Mouse (Mus musculus): ENCODE results near the gene Hist3h2ba. TPM values are rescaled to one million over a fixed set of nuclear protein-coding genes. Genes with fewer than 3 reads are reported as not detected.

Hist3h2ba gene
- 12.6 and 31.7 TPM in 2 replicates for polyA plus RNA-seq (2015; fragmentation: Nextera tagmentation; extraction: Ambion mirVana)

DNA sequence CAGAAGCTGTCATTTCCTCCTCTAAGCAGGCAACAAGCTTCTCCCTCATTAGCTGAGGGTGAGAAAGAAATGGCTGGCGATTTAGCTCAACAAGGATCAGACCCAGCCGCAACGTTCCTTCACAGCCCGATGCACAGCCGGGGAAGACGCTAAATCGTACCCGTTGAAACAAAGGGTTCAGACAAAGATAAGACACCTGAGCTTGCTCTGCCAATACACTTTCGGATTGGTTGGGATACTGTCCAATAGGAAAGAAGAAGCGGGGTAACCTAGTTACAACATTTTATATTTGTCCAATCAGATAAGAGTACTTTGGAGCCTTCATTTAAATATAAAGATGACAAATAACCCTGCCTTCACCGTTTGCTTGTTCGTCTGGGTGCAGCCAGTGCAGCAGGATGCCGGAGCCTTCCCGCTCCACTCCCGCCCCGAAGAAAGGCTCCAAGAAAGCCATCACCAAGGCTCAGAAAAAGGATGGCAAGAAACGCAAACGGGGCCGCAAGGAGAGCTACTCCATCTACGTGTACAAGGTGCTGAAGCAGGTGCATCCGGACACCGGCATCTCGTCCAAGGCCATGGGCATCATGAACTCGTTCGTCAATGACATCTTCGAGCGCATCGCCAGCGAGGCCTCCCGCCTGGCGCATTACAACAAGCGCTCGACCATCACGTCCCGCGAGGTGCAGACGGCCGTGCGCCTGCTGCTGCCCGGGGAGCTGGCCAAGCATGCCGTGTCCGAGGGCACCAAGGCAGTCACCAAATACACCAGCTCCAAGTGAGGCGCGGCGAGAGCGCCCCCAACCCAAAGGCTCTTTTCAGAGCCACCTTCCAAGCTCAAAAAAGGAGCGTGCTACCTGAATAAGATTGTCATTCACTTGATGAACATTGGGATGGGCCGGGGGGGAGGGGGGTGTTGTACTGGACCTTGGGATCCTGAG, at the start of gene Hist3h2ba:
Hist3h2ba (plus strand) TSS at position 379 of the 938 bp plus-strand sequence.
- peak within 1 kb of the TSS; percentile 29; the same call in 1 of the 2 replicates for H3K9ac ChIP-seq
- peak; percentile 84 for ATAC-seq (ENCODE audit: insufficient number of reproducible peaks, low FRiP score, low TSS enrichment, low read depth)
- WGBS = under 1% methylated on average over 48 of the region's 48 CpGs

GRCm38 (mm10) chr11:58901080-58901479, 47.6 kb upstream of the Hist3h2ba start:
- Histone ChIP-seq H3K36me3 (peaks cover 48% of the 10 kb centered on the region), H3K9ac (no peak overlapping the region)

More for the DNA sequence above, at the start of gene Hist3h2ba:
- H3K4me1 ChIP-seq = peaks cover 22% of the 10 kb centered on the region
- H3K36me3 ChIP-seq = no peaks in the 10 kb centered on the region
- H3K4me2 ChIP-seq = peak within 1 kb of the TSS; percentile 69
- peak within 1 kb of the TSS; percentile 88 for H3K27ac ChIP-seq
- no peaks in the 10 kb centered on the region for H3K9me3 ChIP-seq
- peaks cover 11% of the 10 kb centered on the region for H3K27me3 ChIP-seq
- peak within 1 kb of the TSS; percentile 45 for H3K4me3 ChIP-seq

GRCm38 (mm10) chr11:58903511-58904409, 45.0 kb upstream of the Hist3h2ba start, which contains the start of gene Zfp39:
Gene Zfp39, minus strand, starts transcription at chr11:58904225.
- no peaks in the 10 kb centered on the region for H3K9me3 ChIP-seq
- ATAC-seq (ENCODE audit: insufficient number of reproducible peaks, low FRiP score, low TSS enrichment, low read depth) = peak; percentile 97
- H3K27ac ChIP-seq = peak within 1 kb of the TSS; percentile 92
- peak within 1 kb of the TSS; percentile 77 for H3K9ac ChIP-seq
- peaks cover 27% of the 10 kb centered on the region for H3K36me3 ChIP-seq
- peak within 1 kb of the TSS; percentile 80 for H3K4me3 ChIP-seq
- peak within 1 kb of the TSS; percentile 76 for H3K4me2 ChIP-seq
- WGBS = under 1% methylated on average over 40 of the region's 40 CpGs
- no peaks in the 10 kb centered on the region for H3K27me3 ChIP-seq
- H3K4me1 ChIP-seq = peaks cover 16% of the 10 kb centered on the region; the same call in 1 of the 2 replicates

More at GRCm38 (mm10) chr11:58901080-58901479, 47.6 kb upstream of the Hist3h2ba start:
- H3K4me2 ChIP-seq = no peak overlapping the region
- H3K9me3 ChIP-seq = no peaks in the 10 kb centered on the region
- H3K27ac ChIP-seq = no peak overlapping the region
- no peaks in the 10 kb centered on the region for H3K27me3 ChIP-seq
- peaks cover 16% of the 10 kb centered on the region; the same call in 1 of the 2 replicates for H3K4me1 ChIP-seq
- no peak overlapping the region for H3K4me3 ChIP-seq
- no peak for ATAC-seq (ENCODE audit: insufficient number of reproducible peaks, low FRiP score, low TSS enrichment, low read depth)

- ATAC-seq (ENCODE audit: insufficient number of reproducible peaks, low FRiP score, low TSS enrichment, low read depth) = peak; percentile 7; the same call in 1 of the 2 replicates
- Histone ChIP-seq H3K4me1 (peaks cover 16% of the 10 kb centered on the region; the same call in 1 of the 2 replicates), H3K4me3 (peak overlapping the region; percentile 80), H3K9me3 (no peaks in the 10 kb centered on the region), H3K9ac (0 out of 2 replicates have a peak overlapping the region, but pooled peaks have one; percentile 44), H3K27me3 (no peaks in the 10 kb centered on the region), H3K36me3 (peaks cover 21% of the 10 kb centered on the region), H3K4me2 (peak overlapping the region; percentile 76), H3K27ac (peak overlapping the region; percentile 92)
- WGBS = 2% methylated on average over 8 of the region's 8 CpGs
Measured at GRCm38 (mm10) chr11:58904410-58904718, 44.4 kb upstream of the Hist3h2ba start.

DNA sequence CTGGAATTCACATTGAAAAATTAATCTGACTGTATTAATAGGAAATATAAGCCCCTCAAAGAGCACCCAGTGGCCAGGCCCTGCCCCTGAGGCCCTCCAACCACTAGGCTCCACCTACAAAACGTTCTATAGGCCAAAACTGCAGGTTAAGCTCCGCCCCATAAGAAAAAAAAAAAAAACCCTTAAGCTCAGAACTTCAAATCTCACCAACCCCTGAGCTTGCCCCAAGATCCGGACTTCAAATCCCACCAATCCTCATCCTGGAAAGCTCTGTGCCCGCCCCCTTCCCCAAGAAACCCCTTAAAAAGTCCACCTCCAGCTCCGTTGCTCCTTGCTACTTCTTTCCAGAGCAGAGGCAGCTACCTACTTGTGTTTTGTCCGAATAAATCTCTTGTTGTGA, 43.9 kb upstream of the Hist3h2ba start:
- Histone ChIP-seq H3K27me3 (no peaks in the 10 kb centered on the region), H3K4me3 (no peak overlapping the region), H3K27ac (peak overlapping the region; percentile 92; the same call in 1 of the 2 replicates), H3K9me3 (no peaks in the 10 kb centered on the region), H3K4me2 (peak overlapping the region; percentile 76; the same call in 1 of the 2 replicates), H3K36me3 (peaks cover 20% of the 10 kb centered on the region), H3K9ac (no peak overlapping the region), H3K4me1 (peaks cover 16% of the 10 kb centered on the region; the same call in 1 of the 2 replicates)
- WGBS = 55% methylated on average over 6 of the region's 6 CpGs
- ATAC-seq (ENCODE audit: insufficient number of reproducible peaks, low FRiP score, low TSS enrichment, low read depth) = no peak

GRCm38 (mm10) chr11:58913776-58914175, 34.9 kb upstream of the Hist3h2ba start:
- no peak for ATAC-seq (ENCODE audit: insufficient number of reproducible peaks, low FRiP score, low TSS enrichment, low read depth)
- Histone ChIP-seq H3K36me3 (no peaks in the 10 kb centered on the region), H3K9ac (no peak overlapping the region), H3K27me3 (no peaks in the 10 kb centered on the region), H3K4me3 (no peak overlapping the region; the same call in 1 of the 2 replicates), H3K4me1 (peaks cover 3% of the 10 kb centered on the region; the same call in 1 of the 2 replicates), H3K9me3 (no peaks in the 10 kb centered on the region), H3K27ac (no peak overlapping the region), H3K4me2 (no peak overlapping the region; the same call in 1 of the 2 replicates)
- WGBS = 80% methylated on average over 1 of the region's 1 CpGs

DNA sequence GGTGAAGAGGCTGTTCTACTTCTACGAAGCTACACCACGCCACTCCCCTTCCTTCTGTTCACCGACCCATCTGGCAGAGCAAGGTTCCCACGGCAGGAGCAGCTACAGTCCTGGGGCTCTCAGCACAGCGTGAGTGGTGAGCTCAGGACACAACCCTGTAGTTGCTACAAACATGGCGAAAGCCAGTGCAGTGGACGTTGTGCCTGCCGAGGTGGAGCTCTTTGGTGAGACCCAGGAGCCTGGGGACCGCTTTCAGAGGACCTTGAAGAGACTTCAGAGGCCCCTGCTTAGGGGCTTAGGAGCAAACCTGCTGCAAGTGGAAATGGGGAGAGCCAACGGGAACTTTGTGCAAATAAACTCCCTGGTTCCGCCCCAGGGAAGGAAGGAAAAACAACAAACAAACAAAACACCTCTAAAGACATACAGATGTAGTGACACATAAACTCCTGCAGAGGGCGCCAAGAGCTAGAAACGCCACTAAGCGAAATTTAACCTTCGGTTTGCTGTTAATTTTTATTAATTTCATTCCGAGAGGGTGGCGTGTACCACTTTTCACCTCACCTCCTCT, 34.2 kb upstream of the Hist3h2ba start:
- no peak for ATAC-seq (ENCODE audit: insufficient number of reproducible peaks, low FRiP score, low TSS enrichment, low read depth)

GRCm38 (mm10) chr11:58916879-58917744, 31.6 kb upstream of the Hist3h2ba start:
- Histone ChIP-seq H3K9me3 (no peaks in the 10 kb centered on the region), H3K4me2 (no peak overlapping the region), H3K27ac (no peak overlapping the region), H3K27me3 (no peaks in the 10 kb centered on the region), H3K36me3 (no peaks in the 10 kb centered on the region), H3K4me1 (peaks cover 3% of the 10 kb centered on the region; the same call in 1 of the 2 replicates), H3K4me3 (no peak overlapping the region), H3K9ac (no peak overlapping the region)
- ATAC-seq (ENCODE audit: insufficient number of reproducible peaks, low FRiP score, low TSS enrichment, low read depth) = no peak
- 55% methylated on average over 14 of the region's 14 CpGs for WGBS

More for the DNA sequence above, 34.2 kb upstream of the Hist3h2ba start:
- H3K36me3 ChIP-seq = no peaks in the 10 kb centered on the region
- H3K9ac ChIP-seq = peak overlapping the region; percentile 35; the same call in 1 of the 2 replicates
- H3K4me3 ChIP-seq = peak overlapping the region; percentile 37
- H3K27me3 ChIP-seq = no peaks in the 10 kb centered on the region
- H3K4me2 ChIP-seq = peak overlapping the region; percentile 72
- whole genome bisulfite sequencing = 13% methylated on average over 17 of the region's 17 CpGs
- H3K27ac ChIP-seq = no peak overlapping the region
- H3K4me1 ChIP-seq = peaks cover 3% of the 10 kb centered on the region; the same call in 1 of the 2 replicates
- H3K9me3 ChIP-seq = no peaks in the 10 kb centered on the region

DNA sequence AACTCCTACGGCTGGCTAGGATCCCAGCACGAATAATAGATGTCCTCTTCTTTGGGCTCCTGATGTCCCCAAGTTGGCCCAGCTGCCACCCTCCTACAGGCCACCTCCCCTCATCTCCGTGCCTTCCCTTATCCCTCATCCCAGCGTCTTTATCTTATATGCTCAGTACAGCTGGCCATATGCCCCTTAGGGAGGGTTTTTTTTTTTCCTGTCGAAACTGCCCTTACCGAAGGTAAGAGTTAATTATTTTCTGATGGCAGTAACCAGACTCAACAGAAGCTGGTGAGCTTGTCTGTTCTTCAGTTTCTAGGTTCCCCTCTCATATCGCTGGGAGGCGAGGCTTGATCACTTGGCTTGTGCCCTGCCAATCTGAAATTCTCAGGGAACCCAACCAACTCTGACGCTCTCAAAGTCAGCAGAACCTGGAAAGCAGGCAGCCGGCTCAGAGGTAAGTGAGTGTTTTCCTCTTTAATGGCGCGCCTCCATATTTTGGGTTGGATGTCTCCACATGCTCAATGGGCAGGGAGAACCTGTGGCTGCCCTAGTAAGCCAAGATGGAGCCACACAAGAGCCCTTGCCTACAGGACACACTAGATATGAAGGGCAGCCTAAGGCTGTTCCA, 30.9 kb upstream of the Hist3h2ba start, which contains the start of gene Btnl10:
Btnl10 (plus strand) TSS at position 164 of the 622 bp plus-strand sequence.
- Histone ChIP-seq H3K27me3 (no peaks in the 10 kb centered on the region), H3K4me3 (no peak within 1 kb of the TSS), H3K36me3 (no peaks in the 10 kb centered on the region), H3K4me2 (no peak within 1 kb of the TSS), H3K27ac (no peak within 1 kb of the TSS), H3K9me3 (no peaks in the 10 kb centered on the region), H3K9ac (no peak within 1 kb of the TSS), H3K4me1 (peaks cover 3% of the 10 kb centered on the region; the same call in 1 of the 2 replicates)
- ATAC-seq (ENCODE audit: insufficient number of reproducible peaks, low FRiP score, low TSS enrichment, low read depth) = no peak
- 80% methylated on average over 12 of the region's 12 CpGs for WGBS

DNA sequence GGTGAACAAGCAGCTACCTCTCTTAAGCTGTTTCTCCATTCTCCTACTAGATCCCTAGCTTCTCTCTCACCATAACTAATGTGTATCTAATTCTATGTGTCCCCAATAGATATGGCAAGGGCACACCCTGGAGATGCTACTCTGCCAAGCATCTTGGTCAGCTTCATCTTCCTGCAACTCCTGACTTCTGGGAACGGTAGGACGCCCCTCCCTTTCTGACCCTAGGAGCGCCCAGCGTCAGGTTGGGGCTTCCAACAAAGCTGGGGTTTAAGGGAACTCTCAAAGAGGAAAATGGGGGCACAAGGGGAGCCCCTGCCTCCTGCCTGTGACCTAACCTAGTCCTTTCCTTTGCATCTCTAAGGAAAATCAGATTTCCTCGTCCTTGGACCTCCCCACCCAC, 30.0 kb upstream of the Hist3h2ba start:
- Histone ChIP-seq H3K4me3 (no peak overlapping the region), H3K36me3 (no peaks in the 10 kb centered on the region), H3K27me3 (no peaks in the 10 kb centered on the region), H3K9me3 (no peaks in the 10 kb centered on the region), H3K4me2 (no peak overlapping the region), H3K4me1 (peaks cover 3% of the 10 kb centered on the region; the same call in 1 of the 2 replicates), H3K9ac (no peak overlapping the region), H3K27ac (no peak overlapping the region)
- ATAC-seq (ENCODE audit: insufficient number of reproducible peaks, low FRiP score, low TSS enrichment, low read depth) = no peak
- WGBS = 74% methylated on average over 5 of the region's 5 CpGs
